Mouse (Mus musculus) cortical plate, adult 2 months (tissue): ENCODE data around the gene Haus5. TPM values are rescaled to one million over a fixed set of nuclear protein-coding genes. Genes with fewer than 3 reads are reported as not detected.

Experiments
- H3K27ac ChIP-seq: fragments of 200-500 bp; 2 replicates; pipeline ENCODE4 v1.5.1; 2012; ENCODE audit warnings: low read length, control low read depth, inconsistent platforms; ENCODE audit not compliant: insufficient read depth
- H3K4me1 ChIP-seq: fragments of 200-500 bp; 2 replicates; pipeline ENCODE4 v1.6.1; 2011; ENCODE audit warnings: low read length; ENCODE audit not compliant: control insufficient read depth, insufficient read depth
- H3K4me3 ChIP-seq: fragments of 200-500 bp; 2 replicates; pipeline ENCODE4 v1.5.1; 2011; ENCODE audit warnings: mild to moderate bottlenecking, low read length, control low read depth; ENCODE audit not compliant: insufficient read depth
- CTCF ChIP-seq: fragments of 200-500 bp; IDR thresholded peaks from 2 replicates; pipeline ENCODE4 v1.5.1; 2011; ENCODE audit warnings: mild to moderate bottlenecking, control low read depth, low read length; ENCODE audit not compliant: insufficient read depth; ENCODE audit errors: extremely low read depth
- POLR2A ChIP-seq: fragments of 200-500 bp; IDR thresholded peaks from 2 replicates; pipeline ENCODE4 v1.6.1; 2011; ENCODE audit warnings: mild to moderate bottlenecking, low read length, control low read depth; ENCODE audit not compliant: insufficient read depth; ENCODE audit errors: extremely low read depth
- polyA plus RNA-seq: library from polyadenylated mRNA; depleted of rRNA; stranded (reverse); fragments of >200 nt; gene quantifications from 2 replicates; pipeline ENCODE4 v1.2.3, GENCODE M21; 2012

The Haus5 gene
- polyA plus RNA-seq, 1 experiment, result 7.6 TPM

- no peak for TF ChIP-seq CTCF
- TF ChIP-seq POLR2A, result no peak
- H3K4me1 ChIP-seq, result peaks cover 1% of the 10 kb centered on the region; the same call in 1 of the 2 replicates
- H3K4me3 ChIP-seq, result no peak overlapping the region
- H3K27ac ChIP-seq, result no peak overlapping the region
Measured at GRCm38 (mm10) chr7:30629013-30629412, 35.8 kb downstream of the Haus5 start.

- Histone ChIP-seq H3K27ac (no peak overlapping the region), H3K4me1 (peaks cover 1% of the 10 kb centered on the region; the same call in 1 of the 2 replicates), H3K4me3 (peak overlapping the region; percentile 97; the same call in 1 of the 2 replicates)
- TF ChIP-seq POLR2A (no peak), CTCF (no peak)
Measured at GRCm38 (mm10) chr7:30626647-30627046, 38.1 kb downstream of the Haus5 start.

- H3K4me3 ChIP-seq, result peak within 1 kb of the TSS; percentile 97
- H3K27ac ChIP-seq, result peak within 1 kb of the TSS; percentile 40
- TF ChIP-seq CTCF (no peak), POLR2A (peak; percentile 76)
- peaks cover 1% of the 10 kb centered on the region; the same call in 1 of the 2 replicates for H3K4me1 ChIP-seq
Measured at GRCm38 (mm10) chr7:30625530-30626384, 39.0 kb downstream of the Haus5 start, which contains the start of gene Cox6b1. Gene Cox6b1, minus strand, starts transcription at chr7:30626151.

GRCm38 (mm10) chr7:30619202-30619601 is 45.6 kb downstream of the Haus5 start:
- H3K4me1 ChIP-seq, result no peaks in the 10 kb centered on the region
- no peak overlapping the region for H3K27ac ChIP-seq
- no peak overlapping the region for H3K4me3 ChIP-seq
- TF ChIP-seq POLR2A (no peak), CTCF (peak; percentile 38)

GRCm38 (mm10) chr7:30618658-30619057 is 46.1 kb downstream of the Haus5 start:
- TF ChIP-seq CTCF (no peak), POLR2A (no peak)
- Histone ChIP-seq H3K4me1 (no peaks in the 10 kb centered on the region), H3K4me3 (no peak overlapping the region), H3K27ac (no peak overlapping the region)

GRCm38 (mm10) chr7:30615049-30615760 is 49.6 kb downstream of the Haus5 start:
- H3K27ac ChIP-seq, result no peak overlapping the region
- TF ChIP-seq POLR2A (no peak), CTCF (no peak)
- H3K4me1 ChIP-seq, result no peaks in the 10 kb centered on the region
- no peak overlapping the region for H3K4me3 ChIP-seq

GRCm38 (mm10) chr7:30614454-30614853 is 50.3 kb downstream of the Haus5 start:
- H3K27ac ChIP-seq, result no peak overlapping the region
- TF ChIP-seq CTCF (no peak), POLR2A (no peak)
- no peaks in the 10 kb centered on the region for H3K4me1 ChIP-seq
- no peak overlapping the region for H3K4me3 ChIP-seq

GRCm38 (mm10) chr7:30613529-30614112 is 51.2 kb downstream of the Haus5 start:
- H3K27ac ChIP-seq, result no peak overlapping the region
- TF ChIP-seq CTCF (peak; percentile 41; the same call in 1 of the 2 replicates), POLR2A (no peak)
- H3K4me1 ChIP-seq, result no peaks in the 10 kb centered on the region
- no peak overlapping the region for H3K4me3 ChIP-seq

- Histone ChIP-seq H3K27ac (no peak within 1 kb of the TSS), H3K4me3 (no peak within 1 kb of the TSS), H3K4me1 (no peaks in the 10 kb centered on the region)
- no peak for TF ChIP-seq CTCF
- TF ChIP-seq POLR2A, result no peak
Measured at GRCm38 (mm10) chr7:30612654-30613402, 52.0 kb downstream of the Haus5 start, which contains the start of gene Upk1a. Gene Upk1a, minus strand, starts transcription at chr7:30612847.
